Mouse (Mus musculus) B cell, adult 62 days (primary cell): ENCODE measurements around the gene Rps10. TPM values are rescaled to one million over a fixed set of nuclear protein-coding genes. Genes with fewer than 3 reads are reported as not detected.

Source experiments
- total RNA-seq: library from RNA; stranded (reverse); gene quantifications from 4 replicates; pipeline ENCODE4 v1.2.4, GENCODE M21; 2023

The Rps10 gene
- total RNA-seq = 1,944 to 2,167 TPM (median 2,044 TPM) in 4 replicates

GRCm38 (mm10) chr17:27636132-27637020 lies at the start of gene Rps10:
Gene Rps10 (minus strand): TSS chr17:27636669.

GRCm38 (mm10) chr17:27655089-27656010 lies 18.9 kb upstream of the Rps10 start, which contains the start of gene Pacsin1:
Gene Pacsin1 (plus strand): TSS chr17:27655509.

DNA sequence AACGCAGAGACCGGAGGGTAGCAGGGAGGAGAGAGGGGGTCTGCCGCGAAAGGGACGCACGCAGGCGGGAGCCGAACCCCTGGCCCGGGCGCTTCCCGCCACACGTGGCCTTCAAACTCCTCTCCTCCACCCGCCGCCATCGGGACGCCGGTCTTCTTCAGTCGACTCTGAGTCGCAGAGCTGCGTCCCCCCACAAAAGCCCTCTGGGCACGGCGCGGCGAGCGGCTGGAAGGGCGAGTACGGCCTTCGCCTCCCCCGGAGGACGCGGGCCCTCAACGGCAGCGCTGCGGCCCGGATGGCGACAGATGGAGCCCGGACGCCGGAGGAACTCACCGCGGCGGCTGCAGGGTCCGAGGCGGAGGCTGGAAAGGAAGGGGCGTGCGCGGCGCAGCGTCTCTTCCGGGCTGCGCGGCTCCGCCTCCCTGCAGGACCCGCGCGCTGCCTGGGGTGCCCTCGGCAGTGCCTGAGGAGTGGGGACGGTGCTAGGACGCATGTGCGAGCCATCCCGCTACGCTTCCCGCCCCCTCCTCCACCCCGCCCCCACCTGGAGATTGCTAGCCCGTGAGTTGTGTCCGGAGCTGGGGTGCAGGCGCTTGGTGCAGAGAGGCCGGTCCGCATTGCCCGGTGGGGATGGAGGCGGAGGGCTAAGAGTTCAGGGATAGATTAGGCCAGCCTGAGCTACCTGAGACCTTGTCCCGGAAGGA lies 1.4 kb downstream of the Rps10 start, which contains the start of gene RPS10-NUDT3:
Gene RPS10-NUDT3, minus strand, starts transcription at position 352 of the 704 bp plus-strand sequence.

GRCm38 (mm10) chr17:27623360-27624326 lies 12.8 kb downstream of the Rps10 start, which contains the start of gene Nudt3:
Gene Nudt3 (minus strand): TSS chr17:27623495.

Other genes with a start within 250 kb of the Rps10 start
- not detected in 4 replicates for gene Grm4, start 115.3 kb downstream of the Rps10 start, total RNA-seq
- gene Hmga1, start 80.2 kb downstream of the Rps10 start, total RNA-seq = 66.4 to 82.7 TPM (median 74.2 TPM) in 4 replicates
- 38.8 to 47.6 TPM (median 42.1 TPM) in 4 replicates for gene AI413582, start 70.9 kb downstream of the Rps10 start, total RNA-seq
- gene Nudt3, start 13.2 kb downstream of the Rps10 start, total RNA-seq = 93.3 to 101 TPM (median 95.0 TPM) in 4 replicates
- gene RPS10-NUDT3, start 1.4 kb downstream of the Rps10 start, total RNA-seq = not detected in 4 replicates
- 18.2 to 21.7 TPM (median 20.1 TPM) in 4 replicates for gene Pacsin1, start 18.8 kb upstream of the Rps10 start, total RNA-seq
- gene Spdef, start 92.3 kb upstream of the Rps10 start, total RNA-seq = 1.4 TPM in 1 of 4 replicates, not detected in the others
- 72.2 to 81.2 TPM (median 77.5 TPM) in 4 replicates for gene D17Wsu92e, start 184.0 kb upstream of the Rps10 start, total RNA-seq
- 67.1 to 82.7 TPM (median 70.3 TPM) in 4 replicates for gene Snrpc, start 201.5 kb upstream of the Rps10 start, total RNA-seq
- gene Uhrf1bp1, start 219.8 kb upstream of the Rps10 start, total RNA-seq = 4.9 to 6.5 TPM (median 5.6 TPM) in 4 replicates